Mouse (Mus musculus) small intestine, adult 2 months (tissue): Measurements from ENCODE around the gene Agap1.

ENCODE experiments used
- CTCF ChIP-seq: fragments of 200-500 bp; IDR thresholded peaks from 2 replicates; pipeline ENCODE4 v1.5.1; 2012; ENCODE audit warnings: low read depth, mild to moderate bottlenecking, control low read depth, inconsistent platforms, low read length, moderate library complexity, mixed read lengths; ENCODE audit not compliant: insufficient replicate concordance, insufficient read length; ENCODE audit errors: extremely low read depth
- POLR2A ChIP-seq: fragments of 200-500 bp; IDR thresholded peaks from 2 replicates; pipeline ENCODE4 v1.6.1; 2012; ENCODE audit warnings: low read depth, mild to moderate bottlenecking, control low read depth, inconsistent platforms, low read length, moderate library complexity

DNA sequence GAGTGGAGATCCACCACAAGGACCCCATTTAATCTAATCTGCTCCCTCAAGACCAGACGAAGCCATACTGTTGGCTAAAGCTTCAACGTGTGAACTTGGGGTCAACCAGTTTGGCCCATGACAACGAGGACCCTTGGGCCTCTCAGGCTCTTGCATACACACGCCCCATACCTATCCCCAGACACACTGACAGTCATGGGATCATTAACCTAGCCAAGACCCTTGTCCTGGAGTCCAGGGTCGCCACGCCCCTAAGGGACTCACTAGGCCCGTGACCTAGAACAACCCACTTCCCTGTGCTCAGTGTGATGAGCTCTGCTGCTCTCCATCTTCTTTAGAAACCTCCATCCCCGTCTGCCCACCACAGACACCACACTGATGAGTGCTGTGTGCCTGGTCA is 429.7 kb downstream of the Agap1 start:
- TF ChIP-seq CTCF (no peak), POLR2A (no peak)
